Mouse (Mus musculus): ENCODE measurements around the gene Chat.

Chat gene

DNA sequence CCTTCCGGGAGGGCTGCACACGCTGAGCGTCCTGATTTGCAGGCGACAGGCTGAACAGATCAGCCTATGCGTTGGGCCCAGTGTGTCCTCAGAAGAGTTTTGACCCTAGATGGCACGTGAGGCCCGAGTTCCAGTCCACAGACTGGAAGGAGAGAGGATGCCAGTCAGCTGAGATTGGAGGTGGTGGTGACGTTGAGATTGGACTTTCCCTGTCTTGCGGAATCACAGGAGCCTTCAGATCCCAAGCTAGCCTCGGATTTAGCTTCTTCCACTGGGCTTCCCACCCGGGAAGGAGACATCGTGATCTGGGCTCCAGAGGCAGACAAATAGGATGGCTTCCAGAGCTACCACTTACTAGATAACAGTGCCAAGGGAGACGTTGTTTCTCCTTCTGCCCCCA is at the start of gene Chat:
Chat (minus strand) TSS at position 101 of the 400 bp plus-strand sequence.
- DNase-seq = no peak

DNA sequence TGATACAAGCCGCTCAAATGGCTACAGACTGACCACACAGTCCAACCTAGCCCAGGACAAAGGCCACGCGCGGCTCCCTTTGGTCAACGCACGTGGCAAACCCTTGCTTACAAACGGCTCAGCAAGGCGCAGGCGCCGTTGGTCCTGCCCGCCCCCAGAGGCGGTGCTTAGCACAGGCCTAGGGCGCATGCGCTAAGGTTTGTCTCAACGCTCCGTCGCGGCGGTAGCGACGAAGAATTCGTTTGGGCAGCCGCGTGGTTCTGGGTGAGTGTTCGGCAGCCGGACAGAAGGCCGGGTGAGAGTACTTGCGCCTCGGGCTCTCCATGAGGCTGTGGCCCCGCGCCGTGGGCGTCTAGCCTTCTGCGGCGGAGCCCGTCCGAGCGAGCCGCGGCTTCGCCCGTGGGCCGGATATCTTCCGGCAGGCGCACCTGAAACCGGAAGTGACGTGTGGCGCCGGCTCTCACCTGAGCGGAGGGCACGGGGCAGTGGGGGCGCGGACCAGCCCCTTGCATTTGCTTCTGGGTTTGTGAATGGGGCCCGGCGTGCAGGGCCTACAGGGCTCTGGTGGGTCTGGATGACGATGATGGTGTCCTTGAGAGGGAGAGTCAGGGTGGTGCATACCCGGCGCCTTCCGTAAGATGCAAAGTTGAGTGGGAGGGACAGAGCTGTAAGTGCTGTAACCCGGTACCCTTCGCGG is 47.7 kb upstream of the Chat start, which contains the start of gene Ercc6:
Ercc6 (plus strand) TSS at position 186 of the 697 bp plus-strand sequence.
- peak; percentile 96 to 97 for DNase-seq

DNA sequence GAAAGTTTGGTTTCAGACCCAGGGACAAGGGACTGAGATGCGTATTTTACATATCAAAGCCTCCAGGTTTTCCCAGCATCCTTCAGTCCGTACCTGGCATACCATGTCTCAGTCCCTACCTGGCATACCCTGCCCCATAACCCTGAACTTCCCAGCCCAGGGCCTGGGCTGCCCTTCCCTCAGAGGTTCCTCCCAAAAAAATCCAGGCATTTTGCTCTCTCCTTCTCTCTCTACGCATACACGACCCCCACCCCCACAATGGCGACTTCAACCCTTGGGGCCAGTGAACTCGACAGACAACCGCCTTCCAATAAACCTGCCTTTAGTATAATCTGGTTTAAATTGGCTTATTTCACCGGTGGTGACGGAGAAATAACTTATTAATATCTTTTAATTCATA is 47.1 kb upstream of the Chat start:
- DNase-seq = no peak

DNA sequence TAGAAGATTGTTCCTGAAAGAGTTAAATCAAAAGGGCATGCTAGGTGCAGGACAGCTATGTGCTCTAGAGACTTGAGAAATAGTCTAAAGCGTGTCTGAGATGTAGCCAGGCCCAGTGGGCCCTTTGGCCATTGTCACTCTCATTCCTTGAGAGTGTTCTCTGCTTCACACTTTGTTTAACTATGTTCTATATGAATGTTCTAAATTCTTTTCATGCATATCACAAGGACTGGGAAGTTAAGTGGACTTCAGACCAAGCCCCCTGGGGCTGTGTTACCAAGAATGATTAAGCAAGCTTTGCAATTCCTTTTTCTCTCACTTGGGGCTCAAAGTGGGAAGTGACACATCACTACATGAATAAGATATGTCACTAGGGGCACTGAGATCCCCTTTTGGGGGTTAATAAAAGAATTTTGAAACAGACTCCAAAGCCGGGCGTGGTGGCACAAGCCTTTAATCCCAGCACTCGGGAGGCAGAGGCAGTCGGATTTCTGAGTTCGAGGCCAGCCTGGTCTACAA is 43.7 kb upstream of the Chat start:
- DNase-seq = no peak

DNA sequence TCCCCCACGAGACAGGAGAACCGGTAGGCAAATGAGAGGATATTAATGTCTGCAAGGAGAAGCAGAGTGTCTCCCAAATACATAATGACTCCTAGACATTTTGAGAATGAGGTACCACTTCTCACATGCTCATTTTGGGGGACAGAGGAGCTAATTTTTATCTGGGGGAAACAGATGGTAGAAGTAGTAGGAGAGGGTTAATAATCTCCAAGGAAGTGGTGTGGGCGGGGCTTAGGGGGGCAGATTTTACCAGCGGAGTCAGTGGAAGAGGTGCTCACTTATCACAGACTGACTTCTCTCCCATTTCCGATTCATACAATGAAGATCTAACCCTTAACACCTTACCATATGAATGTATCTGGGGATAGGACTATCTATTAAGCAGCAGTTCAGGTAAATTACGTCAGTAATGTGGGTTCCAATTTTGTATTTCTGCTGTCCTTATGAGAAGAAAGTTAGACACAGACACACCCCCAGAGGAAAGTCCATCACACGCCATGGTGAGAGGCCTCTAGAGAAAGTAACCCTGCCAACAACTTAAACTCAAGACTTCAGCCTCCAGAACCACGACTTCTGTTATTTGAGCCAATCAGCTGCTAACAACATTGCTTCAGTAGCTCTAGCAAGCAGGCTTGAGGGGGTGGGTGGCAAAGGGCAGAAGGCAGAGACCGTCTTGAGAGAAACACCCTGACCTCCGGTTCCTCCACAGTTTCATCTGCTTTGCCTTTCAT is 42.5 kb upstream of the Chat start:
- no peak for DNase-seq

DNA sequence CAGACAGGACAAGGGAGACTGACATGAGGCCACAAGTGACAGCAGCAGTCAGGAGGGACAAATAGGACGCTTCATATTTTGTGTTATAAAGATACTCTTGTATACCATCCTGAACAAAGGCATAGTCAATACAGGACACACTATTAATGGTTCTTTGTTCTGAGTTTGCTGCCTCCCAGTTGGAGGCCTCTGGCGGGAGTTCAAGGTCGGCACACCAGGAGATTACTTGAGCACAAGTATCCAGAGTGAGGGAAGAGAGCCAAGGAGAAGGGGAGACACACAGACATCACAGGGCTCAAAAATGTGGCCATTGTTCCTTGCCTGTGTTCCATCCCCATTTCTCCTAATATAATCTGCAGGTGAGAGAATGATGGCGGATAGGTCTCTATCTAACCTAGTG is 41.4 kb upstream of the Chat start:
- no peak for DNase-seq

DNA sequence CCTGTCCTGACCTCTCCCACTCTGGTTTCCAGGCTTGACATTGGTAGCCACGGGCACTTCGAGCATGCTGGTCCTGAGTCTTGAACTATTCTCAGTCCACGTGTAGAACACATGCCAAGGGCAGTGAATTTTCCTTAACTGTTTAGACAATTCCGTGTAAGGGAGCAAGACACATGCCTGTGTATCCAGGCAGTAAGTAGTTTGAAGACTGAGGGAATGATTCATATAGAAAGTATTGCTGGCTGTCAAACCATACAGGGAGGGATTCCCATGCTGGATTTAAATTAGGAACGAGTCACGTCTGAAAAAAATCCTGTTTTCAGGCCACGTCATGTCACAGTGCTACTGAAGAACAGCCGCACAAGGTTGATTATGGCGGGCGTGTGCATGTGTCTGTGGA is 40.5 kb upstream of the Chat start:
- no peak for DNase-seq

DNA sequence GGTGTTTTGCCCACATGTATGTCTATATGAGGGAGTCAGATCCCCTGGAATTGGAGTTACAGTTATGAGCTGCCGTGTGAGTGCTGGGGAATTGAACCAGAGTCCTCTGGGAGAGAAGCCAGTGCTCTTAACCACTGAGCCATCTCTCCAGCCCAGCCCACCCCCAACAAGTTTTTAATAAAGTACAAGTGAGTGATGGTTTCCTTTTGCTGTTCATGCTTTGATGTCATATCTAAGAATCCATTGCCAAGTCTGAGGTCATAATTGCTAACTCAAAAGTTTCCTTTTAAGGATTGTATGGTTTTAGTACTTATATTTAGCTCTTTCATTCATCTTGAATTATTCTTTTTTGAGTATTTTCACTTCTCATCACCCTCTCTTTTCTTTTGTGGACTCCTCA is 38.1 kb upstream of the Chat start:
- DNase-seq = no peak

DNA sequence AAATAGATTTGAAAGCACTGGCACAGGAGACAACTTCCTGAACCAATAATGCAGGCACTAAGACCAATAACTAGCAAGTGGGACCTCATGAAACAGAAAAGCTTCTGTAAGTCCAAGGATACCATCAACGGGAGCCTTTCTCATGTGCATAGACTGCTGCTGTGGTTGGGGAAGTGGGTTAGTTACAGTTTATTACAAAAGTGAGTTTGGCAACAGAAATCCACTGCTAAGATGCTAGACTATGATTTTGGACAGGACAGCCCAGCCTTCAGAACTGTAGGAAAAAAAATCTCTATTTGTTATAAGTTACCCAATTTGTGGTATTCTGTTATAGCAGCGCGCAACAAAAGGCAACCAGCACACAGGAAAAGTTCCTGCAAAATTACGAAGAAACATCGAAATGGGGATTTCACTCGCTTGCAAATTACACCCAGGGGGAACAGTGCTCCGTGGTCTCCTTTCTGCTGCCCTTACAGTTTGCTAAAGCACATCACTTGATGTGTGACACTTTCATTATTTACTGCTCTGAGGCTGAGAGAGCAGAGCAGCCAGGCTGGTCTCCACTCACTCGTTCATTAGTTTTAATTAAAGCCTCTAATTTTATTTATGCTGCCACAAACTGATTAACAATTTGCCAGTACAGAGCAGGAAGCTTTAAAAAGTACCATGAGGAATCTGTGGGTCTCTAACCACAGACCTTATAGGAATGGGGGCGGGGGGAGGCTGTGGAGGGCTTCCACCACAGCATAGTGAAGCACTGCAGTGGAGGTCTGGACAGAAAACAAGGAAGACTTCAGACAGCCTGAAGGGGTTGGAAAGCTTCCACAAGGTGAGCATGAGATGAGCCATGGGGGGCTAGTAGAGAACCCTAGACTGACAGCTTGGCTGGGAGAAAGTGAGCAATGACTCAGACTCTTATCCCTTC is 37.2 kb upstream of the Chat start:
- no peak for DNase-seq

DNA sequence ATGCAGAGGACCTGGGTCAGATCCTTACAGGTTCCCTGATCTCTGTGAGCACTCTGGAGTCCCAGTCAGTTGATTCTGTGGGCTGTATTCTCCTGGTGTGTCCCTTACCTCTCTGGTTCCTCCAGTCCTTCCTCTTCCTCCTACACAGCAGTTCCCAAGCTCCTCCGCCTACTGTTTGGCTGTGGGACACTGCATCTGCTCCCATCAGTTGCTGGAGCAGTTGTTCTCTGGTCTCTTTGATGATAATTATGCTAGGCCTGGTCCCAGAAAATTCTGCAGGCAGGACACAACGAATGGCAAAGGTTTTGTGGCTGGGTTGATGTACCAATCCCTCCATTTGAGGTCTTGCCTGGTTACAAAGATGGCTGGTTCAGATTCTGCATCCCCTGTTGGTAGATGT is 35.5 kb upstream of the Chat start:
- DNase-seq = no peak

DNA sequence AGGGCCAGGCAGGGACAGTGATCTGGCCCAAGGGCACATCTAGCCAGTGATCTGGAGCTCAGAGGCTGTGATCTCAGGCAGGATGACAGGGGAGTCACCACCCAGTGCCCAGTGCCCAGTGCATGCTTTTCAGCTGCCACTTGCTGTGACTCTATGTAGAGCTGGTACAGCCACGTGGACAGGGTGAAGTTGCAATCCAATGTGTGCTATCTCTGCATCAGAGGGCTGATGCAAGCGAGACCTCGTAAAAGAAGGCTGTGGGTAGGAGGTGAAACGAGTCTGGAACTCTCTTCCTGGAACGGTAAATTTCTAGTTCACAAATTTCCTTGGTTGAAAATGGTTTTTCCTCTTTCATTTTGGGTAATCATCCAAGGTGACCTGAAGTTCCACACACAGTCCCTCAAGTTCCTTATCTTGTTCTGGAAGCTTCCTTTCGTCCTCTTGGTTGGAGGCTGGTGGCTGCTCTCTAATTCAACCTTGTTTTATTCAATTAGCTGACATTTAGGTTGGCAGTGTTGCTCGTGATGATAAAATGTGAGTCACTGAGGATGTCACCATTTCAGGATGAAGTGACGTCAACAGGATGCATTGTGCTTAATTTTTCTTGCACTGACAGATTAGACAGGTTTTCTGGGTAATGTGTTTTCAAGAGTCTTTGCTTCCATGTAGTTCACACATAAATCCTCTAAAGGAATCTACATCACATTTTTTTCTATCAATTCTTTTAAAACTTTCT is 30.5 kb upstream of the Chat start:
- no peak for DNase-seq

DNA sequence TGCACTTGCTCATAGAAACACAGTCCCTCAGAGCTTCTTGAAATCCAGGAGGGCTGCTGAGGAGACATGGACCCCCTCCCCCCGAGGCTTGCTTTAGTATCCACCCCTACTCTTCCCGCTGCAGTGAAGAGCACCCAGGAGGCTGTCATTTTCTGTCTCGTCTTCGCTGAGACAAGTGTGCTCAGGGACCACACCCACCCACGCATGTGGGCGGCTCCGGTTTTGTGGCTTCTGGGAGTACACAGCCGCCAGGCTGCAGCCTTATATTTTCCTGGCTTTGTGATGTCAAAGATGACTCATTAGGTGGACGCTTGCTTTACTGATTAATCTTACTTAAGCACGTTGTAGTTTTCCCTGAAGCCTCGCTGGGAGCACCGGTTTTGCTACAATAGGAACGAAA is 26.7 kb upstream of the Chat start:
- peak; percentile 9 to 26 for DNase-seq

DNA sequence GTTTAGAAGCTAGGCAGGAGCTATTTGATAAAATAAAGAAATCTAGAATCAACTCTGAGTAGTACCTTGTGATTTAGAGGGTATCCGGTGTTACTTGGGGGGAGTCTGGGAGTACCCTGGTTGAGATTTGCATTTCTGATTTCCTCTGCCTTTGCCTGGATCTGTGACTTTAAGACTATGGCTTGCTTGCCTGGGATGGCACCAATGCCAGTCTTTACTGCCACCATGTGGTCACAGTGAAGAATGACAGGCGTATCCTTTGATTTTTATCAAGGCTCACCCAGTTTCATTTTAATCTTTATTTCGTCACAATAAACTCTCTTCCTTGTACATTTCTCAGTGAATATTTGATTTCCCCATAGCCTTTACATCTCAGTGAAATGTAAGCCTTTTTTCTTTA is 16.3 kb upstream of the Chat start:
- peak in 1 of 2 experiments; percentile 9 for DNase-seq

DNA sequence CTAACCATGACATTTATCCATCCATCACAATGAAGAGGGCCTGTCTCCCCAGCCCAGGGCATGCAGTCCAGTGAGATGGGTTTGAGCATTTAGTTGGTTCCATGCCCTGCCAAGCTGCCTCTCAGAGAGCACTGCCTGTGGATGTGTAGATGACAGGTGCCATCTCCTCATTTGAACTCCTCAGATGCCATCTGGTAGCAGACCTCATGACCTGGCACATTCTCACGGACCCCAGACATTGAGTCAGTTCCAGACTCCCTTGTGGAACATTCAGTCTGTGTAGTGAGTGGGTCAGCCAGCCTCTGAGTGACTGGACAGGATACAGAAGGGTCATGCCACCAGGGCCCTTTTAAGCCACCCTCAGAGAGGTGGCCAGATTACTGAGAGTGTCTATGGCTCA is 11.8 kb upstream of the Chat start:
- DNase-seq = no peak

DNA sequence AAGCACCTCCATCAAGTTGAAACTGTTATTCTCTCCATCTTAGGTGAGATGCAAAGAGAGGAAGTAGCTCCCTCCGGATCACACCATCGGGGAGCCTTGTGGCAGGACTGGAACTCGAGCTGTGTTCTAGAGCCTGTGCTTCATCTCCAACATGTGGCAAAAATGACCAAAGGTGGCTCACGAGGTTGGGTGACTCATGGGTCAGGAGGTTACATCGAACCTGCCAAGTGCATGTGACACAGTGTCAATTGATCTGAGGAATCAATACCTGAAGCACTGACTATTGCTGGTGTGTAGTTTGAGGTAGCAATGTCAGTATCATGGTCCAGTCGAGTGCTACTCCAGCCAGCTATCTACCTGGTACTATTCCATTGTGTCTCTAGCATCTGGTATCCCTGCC is 10.8 kb upstream of the Chat start:
- no peak for DNase-seq

DNA sequence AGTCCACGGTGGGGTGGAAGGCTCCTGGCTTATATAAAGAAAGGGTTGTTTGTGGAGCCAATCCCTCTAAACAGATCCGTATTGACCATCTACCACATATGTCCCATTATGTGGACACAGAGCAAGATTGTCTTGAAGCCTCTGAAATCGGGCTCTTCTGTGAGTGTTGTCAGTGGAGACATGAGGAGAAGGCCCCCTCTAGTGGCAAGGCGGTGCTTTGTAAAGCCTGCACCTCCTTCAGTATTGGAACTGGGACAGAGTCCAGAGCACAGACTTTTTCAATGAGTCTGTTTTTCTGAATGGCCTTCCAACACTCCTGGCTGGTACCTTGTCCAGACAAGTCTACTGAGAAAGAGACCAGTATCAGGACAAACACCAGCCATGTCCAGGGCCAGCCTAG is 7.2 kb upstream of the Chat start:
- DNase-seq = peak; percentile 75 to 79

DNA sequence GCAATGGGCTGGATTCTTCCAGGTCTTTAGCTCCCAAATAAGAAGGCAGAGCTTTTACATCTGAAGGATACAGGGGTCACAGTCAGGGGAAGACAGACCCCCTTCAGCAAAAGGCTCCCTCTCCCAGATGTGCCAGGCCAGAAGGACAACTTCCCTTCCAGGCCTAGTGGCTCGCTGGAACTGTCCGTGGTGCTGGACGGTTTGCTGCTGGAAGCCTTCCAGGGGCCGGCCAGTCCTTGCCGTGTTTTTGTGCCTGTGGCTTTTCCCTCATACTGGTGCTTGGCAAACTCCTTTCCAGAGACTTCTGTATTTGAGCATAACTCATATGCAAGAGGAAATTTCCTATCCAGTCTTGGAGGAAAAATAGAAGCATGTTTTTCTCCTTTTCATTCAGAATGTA is 1.8 kb upstream of the Chat start:
- peak; percentile 89 to 92 for DNase-seq

DNA sequence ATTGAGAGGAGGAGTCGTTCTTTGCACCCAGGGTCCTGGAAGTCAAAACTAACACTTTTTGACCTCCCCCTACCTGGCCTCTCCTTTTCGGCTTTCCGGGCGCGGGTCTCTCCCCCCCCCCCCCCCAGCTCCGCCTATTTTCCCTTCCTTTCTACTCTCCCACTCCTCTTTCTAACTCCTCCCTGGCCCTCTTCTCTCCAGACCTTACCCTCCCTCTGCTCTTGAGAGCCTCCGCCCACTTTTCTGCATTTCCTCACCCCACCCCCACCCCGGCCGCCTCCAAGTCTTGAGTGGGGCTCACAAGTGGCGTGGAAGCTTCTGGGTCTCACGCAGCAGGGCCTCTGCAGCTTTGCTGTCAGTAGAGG is 301 bp downstream of the Chat start:
- DNase-seq = no peak

DNA sequence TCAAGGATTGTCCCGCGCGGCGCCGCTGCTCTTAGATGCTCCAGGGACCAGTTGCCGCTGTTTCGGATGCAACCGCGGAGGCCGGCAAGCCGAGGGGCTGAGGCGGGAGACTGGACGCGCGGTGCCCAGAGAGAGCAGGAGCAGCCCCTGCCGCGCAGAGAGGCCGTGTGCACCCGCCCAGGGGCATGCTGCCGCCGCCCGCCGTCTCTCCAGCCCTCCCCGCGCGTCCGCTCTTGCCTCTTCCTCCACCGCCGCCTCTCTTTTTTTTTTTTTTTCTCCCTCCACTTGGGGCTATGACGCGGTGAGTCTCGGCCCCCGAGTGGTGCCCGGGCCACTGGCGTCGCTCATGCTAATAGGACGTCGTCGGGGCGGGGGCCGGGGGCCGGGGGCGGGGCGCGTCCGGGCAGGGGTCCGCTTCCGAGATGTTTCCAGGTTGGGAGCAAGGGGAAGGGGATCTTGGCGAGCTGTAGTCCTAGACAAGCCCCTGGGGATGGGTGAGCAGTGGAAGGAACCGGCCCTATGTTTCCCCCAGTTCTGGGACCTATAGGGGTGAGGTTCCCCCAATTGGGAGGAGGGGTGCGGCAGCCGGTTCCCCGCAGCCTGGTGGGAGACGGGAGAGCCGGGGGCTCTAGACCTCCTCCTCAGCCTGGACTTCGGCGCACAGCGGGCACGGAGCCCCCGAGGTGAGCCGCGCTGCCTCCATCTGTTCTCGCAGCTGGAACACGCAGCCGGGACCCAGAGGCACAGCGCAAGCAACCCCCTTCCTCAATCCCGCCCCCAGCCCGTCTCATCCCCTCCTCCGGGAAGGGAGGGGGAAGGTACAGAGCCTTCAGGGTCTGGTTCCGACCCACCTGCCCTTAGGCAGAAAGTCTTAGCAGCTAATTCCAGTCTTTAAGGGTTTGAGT is 936 bp downstream of the Chat start, which contains the start of gene Slc18a3:
Slc18a3 (minus strand) TSS at position 250 of the 905 bp plus-strand sequence.
- peak in 1 of 2 experiments; percentile 5 for DNase-seq

DNA sequence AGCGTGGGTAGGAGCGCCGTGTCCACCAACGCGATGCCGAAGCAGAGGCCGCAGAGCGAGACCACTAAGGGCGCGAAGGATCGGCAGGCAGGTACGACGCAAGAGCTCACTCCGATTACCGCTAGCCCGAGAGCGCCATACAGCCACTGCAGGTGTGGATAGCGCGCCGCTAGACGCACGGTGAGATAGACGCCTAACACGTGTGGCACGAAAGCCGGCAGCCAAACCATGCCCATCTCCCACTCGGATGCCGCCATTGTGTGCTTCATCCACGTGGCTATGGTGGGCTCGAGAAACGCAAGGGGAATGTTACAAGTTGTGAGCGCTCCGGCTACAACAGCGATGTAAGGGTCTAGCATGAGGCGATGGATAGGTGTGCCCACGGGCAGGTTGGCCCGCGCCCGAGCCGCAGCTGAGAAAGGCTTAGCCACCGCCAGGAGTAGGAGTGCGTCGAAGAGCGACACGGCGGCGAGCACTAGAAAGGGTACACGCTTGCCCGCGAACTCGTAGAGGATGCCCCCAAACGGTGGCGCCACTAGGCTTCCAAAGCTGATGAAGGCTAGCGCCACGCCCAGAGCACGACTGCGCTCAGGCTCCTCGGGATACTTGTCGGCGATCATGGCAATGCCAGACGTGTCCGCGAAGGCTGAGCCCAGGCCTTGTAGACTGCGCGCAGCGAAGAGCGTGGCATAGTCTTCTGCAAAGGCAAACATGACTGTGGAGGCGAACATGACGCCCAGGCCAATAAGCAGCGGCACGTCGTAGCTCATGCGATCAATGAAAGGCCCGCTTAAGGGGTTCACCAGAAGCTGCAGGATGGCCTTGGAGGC is 2.4 kb downstream of the Chat start:
- DNase-seq = no peak

Data from kidney, postnatal 4 days (tissue).